Mouse (Mus musculus) CD4-positive, CD25-positive, alpha-beta regulatory T cell, adult 2 months (primary cell): ENCODE data around the gene Adipoq.
A peak's percentile ranks its signal among the peaks of the same experiment; 100 is the strongest.

Source experiments
- DNase-seq: peaks from one replicate; pipeline ENCODE4 v3.0.0-alpha.2; 2012; ENCODE audit warnings: low read depth, low spot score

Gene Adipoq

GRCm38 (mm10) chr16:23159749-23160148 is 13.4 kb downstream of the Adipoq start:
- DNase-seq: no peak

DNA sequence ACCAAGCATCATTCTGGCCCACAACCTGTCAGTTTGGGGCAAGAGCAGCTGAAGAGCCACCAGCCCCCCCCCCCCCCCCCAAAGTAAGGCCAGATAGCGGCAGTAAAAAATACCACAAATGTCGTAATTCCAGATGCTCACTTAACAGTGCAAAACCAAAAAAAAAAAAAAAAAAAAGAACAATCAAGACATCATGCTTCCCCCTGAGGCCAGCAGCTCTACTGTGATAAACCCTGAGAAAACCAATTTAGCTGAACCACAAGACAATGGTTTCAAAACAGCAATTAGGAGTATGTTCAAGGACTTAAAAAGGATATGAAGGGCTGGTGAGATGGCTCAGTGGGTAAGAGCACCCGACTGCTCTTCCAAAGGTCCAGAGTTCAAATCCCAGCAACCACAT is 15.8 kb downstream of the Adipoq start:
- DNase-seq: no peak

- no peak for DNase-seq
Measured at GRCm38 (mm10) chr16:23164443-23164842, 18.1 kb downstream of the Adipoq start.

DNA sequence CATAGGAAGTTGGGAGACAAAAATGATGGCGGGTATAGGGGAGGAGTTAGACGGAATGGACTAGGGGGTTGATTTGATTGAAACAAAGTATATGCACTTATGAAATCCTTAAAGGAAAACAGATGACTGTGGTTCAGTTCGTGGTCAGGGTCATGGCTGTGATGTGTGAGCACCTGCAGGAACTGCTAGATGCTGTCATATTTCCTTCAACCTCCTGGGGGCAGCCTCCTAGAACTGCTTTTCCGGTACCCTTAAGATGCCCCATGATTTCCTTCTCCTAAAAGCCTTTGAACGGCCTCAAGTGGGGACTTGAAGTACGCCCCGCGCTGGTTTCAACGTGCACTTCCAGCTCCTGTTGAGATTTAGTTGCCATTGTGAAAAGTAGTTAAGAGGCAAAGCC is 19.1 kb downstream of the Adipoq start:
- peak; percentile 82 for DNase-seq

- no peak for DNase-seq
Measured at GRCm38 (mm10) chr16:23166646-23167045, 20.3 kb downstream of the Adipoq start.

DNA sequence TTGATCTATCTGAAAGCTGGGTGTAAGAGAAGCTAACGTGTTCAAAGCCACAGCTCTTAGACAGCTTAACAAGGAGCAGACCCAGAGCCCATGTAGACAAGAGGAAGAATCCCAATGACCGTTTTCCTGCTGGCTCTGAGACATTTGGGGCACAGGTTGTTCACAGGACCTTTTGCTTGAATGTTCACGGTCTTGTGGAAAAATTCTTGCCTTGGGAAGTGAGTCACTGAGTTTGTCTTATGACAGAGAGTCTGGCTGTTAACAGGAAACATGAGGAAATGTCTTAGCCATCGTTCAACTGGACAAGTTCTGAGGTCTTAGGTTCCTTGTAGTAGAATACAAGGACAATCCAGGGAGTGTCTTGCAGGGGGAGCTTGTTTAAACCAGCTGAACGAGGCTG is 20.7 kb downstream of the Adipoq start:
- no peak for DNase-seq

DNA sequence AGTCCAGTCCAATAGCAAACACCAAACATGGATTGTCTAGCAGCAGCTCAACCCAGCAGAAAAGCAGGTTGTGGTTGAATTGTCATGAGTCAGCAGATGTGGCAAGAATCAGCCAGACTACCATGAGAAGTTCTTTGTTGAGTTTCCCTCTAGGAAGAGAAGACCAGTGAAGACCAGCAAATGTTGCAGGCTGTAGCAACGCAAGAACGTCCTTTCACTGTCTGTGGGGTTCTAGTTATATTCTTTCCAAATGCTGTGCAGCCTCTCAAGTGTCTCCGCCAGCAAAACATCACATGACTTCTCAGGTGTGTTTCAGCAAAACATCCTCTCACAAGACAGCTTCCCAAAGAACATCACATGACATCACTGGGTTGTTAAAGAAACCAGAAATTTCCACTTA is 24.5 kb downstream of the Adipoq start:
- peak; percentile 71 for DNase-seq

DNA sequence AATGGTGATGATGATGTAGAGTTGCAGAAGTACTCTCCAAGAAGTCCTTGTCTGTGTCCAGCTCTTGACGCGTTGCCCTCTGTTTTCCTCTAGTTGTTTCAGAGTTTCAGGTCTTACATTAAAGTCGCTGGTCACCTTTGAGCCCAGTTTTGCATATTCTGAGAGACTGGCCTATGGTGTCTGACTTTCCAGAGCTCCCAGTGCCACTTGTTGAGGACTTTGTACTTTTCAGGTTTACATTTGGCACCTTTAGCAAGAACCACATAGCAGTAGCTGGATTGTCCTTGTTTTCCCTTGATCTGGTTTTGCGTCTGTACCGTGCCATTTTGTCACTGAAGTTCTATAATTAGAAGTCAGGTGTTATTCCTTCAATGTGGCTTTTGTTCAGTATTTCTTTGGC is 27.6 kb downstream of the Adipoq start:
- DNase-seq: no peak

GRCm38 (mm10) chr16:23174855-23175254 is 28.5 kb downstream of the Adipoq start:
- DNase-seq: peak; percentile 86

DNA sequence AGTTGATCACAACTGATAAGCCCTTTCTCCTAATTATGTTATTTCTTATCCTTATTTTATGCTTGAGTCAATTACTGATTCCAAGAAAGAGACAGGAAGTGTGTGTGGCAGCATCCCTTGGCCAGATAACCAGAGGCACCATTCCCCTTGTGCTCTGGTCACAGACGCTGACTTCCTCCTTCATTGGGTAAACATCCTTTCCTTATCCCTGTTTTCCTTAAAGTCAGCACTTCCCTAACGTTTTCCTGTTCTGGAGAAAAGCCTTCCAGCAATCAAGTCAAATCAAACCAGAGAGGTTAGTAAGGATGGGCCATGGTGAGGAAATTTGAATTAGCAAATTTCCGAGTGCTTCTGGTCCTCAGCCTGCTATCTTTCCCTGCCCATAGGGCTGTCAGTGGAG is 29.6 kb downstream of the Adipoq start:
- DNase-seq: no peak

DNA sequence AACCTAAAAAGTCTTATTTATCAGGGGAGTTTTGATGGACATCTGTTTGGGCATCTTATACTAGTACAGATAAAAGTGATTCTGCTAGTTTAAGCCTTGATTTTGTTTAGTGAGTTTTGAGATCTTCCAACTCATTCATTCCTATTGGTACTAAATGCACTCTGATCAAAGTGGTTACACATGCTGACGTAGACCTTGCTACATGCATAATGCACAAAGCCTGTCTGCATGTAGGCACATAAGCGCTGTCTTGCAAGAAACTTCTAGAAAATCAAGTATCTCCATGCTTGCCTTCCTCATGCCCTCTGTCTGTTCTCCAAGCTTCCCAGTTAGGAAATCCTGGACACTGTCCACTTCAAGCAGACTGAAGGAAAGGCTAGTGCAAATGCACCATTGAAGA is 31.5 kb downstream of the Adipoq start:
- DNase-seq: peak; percentile 52

DNA sequence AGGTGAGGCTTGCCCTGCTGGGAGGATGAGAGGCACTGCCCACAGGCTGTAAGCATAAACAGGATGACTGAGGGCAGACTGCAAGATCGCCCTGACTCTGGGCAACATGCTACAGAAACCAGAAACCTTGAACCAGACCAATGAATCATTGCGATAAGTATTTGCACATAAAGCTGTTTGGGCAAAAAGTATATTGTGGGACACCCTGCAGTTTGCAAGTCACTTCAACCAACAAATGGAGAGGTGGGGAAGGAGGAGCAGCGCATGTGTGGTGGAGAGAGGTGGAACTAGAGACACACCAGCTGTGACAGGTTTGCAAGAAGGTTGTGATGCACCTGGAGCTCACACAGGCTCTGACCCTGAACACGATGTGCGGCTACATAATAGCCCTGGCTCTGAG is 32.5 kb downstream of the Adipoq start:
- DNase-seq: peak; percentile 59

DNA sequence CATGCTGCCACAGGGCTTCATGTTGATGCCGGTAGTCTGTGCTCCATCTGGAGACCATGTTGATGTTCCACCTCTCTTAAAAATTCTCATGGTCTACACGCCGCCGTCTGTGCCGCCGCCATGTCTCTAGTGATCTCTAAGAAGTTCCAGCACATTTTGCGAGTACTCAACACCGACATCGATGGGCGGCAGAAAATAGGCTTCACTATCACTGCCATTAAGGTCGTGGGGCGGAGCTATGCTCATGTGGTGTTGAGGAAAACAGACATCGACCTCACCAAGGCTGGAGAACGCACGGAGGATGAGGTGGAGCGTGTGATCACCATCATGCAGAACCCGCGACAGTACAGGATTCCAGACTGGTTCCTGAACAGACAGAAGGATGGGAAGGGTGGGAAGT is 33.1 kb downstream of the Adipoq start:
- peak; percentile 54 for DNase-seq

DNA sequence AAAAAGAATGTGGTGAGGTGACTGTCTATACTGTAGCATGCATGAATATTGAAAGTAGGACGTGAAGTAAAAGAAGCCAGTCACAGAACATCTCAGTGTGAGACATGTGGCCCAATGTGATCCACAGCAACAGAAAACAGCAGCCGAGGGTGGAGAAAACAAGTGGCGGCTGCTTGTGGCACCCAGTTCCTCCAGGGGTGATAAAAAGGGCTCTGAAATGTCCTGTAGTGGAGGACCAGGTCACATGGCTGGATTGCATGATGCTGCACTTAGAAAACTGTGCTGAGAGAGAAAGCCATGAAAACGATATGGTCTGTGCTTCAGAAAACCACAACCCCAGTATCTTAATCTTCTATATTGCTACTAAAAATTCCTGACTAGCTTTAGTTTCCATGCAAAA is 34.7 kb downstream of the Adipoq start:
- peak; percentile 60 for DNase-seq

GRCm38 (mm10) chr16:23181487-23181886 is 35.2 kb downstream of the Adipoq start:
- peak; percentile 86 for DNase-seq

- peak; percentile 45 for DNase-seq
Measured at GRCm38 (mm10) chr16:23181942-23182597, 35.7 kb downstream of the Adipoq start.

DNA sequence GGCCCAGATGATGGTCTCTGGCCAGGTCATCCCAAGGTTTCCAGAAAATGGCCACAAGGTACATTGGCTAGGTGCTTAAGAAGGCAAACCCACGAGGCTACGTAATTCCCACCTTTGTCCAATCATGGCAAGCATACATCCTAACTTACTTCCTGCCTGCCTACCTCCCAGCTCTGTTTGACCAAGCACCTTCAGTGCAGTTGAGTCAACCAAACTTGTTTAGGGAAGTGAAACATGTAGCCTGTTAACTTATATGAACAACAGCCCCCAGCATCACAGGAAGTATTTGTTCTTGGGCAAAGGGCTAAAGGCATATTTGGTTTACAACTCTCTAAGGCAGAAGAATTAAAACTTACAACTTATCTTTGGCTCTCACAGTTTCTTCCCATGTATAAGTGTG is 39.5 kb downstream of the Adipoq start:
- peak; percentile 35 for DNase-seq

DNA sequence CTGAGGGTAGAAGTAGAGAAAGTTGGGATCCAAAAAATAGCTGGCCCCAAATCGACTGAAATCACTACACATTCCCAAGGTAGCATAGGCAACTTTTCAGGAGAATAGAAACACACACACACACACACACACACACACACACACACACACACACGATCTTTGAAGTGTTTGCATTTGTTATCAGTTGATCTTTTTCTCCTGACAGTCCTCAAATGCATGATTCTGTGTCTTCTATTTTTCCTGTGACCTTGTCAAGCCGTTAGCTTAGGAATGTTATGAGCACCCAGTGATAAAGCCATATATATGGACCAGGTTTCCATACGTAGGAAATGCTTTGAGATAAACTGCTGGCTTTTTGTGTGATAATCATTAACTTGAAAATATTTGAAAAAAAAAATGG is 40.1 kb downstream of the Adipoq start:
- DNase-seq: no peak

GRCm38 (mm10) chr16:23187983-23188382 is 41.6 kb downstream of the Adipoq start:
- no peak for DNase-seq

GRCm38 (mm10) chr16:23189612-23190011 is 43.3 kb downstream of the Adipoq start:
- DNase-seq: no peak

- DNase-seq: no peak
Measured at GRCm38 (mm10) chr16:23191560-23192242, 45.4 kb downstream of the Adipoq start.

GRCm38 (mm10) chr16:23195618-23196017 is 49.3 kb downstream of the Adipoq start:
- peak; percentile 42 for DNase-seq

DNA sequence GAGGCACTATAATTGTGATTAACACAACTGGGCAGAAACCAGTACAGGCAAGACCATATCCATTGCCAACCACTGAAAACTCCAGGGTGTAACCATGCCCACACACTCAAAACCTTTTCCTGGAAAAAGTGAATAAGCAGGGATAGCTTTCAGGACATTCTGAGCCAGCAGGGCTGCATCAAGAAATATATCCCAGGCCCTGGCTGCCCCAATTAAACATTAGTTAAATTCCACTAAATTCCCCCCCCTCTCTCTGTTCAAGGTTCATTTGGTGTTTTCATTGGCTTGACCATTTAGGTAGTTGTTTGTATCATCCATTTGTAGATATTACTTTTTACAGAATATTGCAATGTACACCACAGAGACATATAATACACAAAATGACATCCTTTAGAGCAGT is 50.0 kb downstream of the Adipoq start:
- no peak for DNase-seq
